In the genomic region with DNA sequence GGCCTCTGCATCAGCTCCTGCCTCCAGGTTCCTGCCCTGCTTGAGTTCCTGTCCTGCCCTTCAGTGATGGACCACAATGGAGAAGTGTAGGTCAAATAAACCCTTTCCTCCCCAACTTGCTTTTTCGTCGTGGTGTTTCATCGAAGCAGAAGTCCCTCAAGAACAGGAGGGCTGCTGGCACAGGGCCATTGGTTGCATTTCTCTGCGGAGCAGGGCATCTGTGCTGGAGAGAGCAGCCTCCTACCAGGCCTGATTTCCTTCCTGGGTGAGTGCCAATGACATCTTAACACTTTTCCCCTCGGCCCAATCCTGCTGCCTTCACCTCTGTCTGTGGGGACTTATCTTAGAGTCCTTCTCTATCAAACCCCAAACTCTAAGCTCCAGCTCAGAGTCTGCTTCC, we compare ENCODE assay signal across 17 mouse cellular contexts. TPM values are rescaled to one million over a fixed set of nuclear protein-coding genes. Genes with fewer than 3 reads are reported as not detected.
"Had no signal": no experiment of that assay in that cellular context is flagged by ENCODE, and none has a peak within 500 bp of the region (broad histone marks: within the 10 kb centered on the region; RNA-seq: fewer than 3 reads in every experiment).

No protein-coding gene starts in this region.

- H3K9me3 ChIP-seq: midbrain, embryonic 13.5 days; midbrain, embryonic 15.5 days; neural tube, embryonic 12.5 days; stomach, embryonic 15.5 days had no signal

- DNase-seq: lung, adult 18-20 months; lung, embryonic 14.5 days; lung, postnatal 10 days; lung, postnatal 4 days; right cerebral cortex, postnatal 25 days; thymus, adult 2 months; thymus, postnatal 25 days; thymus, postnatal 4 days had no signal

- H3K27ac ChIP-seq: midbrain, embryonic 13.5 days; midbrain, embryonic 15.5 days; neural tube, embryonic 12.5 days; stomach, embryonic 15.5 days; stomach, postnatal 0 days had no signal

- H3K36me3 ChIP-seq: midbrain, embryonic 13.5 days; midbrain, embryonic 15.5 days; neural tube, embryonic 12.5 days; stomach, embryonic 15.5 days had no signal

- H3K27me3 ChIP-seq: midbrain, embryonic 13.5 days; midbrain, embryonic 15.5 days; neural tube, embryonic 12.5 days; stomach, embryonic 15.5 days had no signal

- H3K4me3 ChIP-seq: midbrain, embryonic 13.5 days; midbrain, embryonic 15.5 days; neural tube, embryonic 12.5 days; stomach, embryonic 15.5 days had no signal

RNA-seq across cellular contexts. Expression of a gene that starts 25.7 kb away (rescaled TPM):
- total RNA-seq: megakaryocyte, adult 5-6 weeks; megakaryocyte-erythroid progenitor cell, adult 5-6 weeks; monocyte, adult 5-6 weeks; neutrophil, adult 5-6 weeks had no signal
